Mouse (Mus musculus) liver, adult (tissue): ENCODE data around the gene Tmem179b.

Experiments
- GATA4 ChIP-seq: IDR thresholded peaks from 2 replicates; pipeline ENCODE4 v1.6.1; 2014; ENCODE audit warnings: mild to moderate bottlenecking, low read length; ENCODE audit not compliant: insufficient replicate concordance

Tmem179b gene

GRCm38 (mm10) chr19:8723574-8724346, 50.5 kb downstream of the Tmem179b start:
- no peak for TF ChIP-seq GATA4

- no peak for TF ChIP-seq GATA4
Measured at GRCm38 (mm10) chr19:8722907-8723573, 51.2 kb downstream of the Tmem179b start, which contains the start of gene Slc3a2. Slc3a2 (minus strand) TSS chr19:8723369.

GRCm38 (mm10) chr19:8722559-8722906, 51.7 kb downstream of the Tmem179b start:
- TF ChIP-seq GATA4 = no peak
